Comparison of ENCODE assay signal across 22 mouse cellular contexts in the genomic region with DNA sequence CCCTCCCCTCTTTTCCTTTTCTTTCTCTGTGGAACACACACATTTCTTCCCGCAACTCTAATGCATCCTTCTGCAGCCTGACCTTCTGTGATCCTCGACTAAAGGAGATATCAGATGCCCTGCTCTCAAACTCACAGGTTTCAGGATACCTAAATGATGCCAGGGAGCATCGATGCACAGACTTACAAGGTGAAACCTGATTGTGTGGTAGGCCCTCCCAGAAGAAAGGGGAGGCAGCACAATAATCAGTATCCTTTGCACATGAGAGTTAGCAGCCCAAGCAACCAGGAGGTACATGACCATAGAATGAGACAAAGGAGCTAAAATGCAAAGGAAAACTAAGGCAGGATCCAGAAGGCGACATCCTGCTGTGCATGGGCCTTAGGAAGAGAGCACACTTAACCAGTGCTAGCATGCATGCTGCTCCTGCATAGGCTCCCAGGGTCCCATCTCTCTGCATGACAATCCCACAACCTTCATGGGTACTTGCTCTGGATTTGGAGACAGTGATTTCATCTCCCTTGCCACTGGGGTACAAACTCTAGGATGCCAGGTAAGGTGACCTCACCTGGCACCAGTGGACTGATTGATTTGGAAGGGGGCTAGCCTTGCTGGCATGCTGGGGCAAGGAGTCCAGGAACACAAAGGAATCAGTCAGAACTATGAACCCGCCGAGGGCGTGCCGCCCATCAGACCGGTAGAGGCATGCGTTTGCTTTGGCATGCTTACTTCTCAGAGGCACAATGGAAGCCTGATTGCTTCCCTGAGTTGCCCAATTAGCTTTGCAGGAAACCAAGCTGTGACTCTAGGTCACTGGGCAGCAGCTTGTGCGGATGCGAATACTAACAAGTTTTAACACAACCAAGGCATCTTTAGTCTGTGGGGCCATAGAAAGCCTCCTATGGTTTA.
DNase-seq lines count a peak whose midpoint lies in the region; ATAC-seq and TF ChIP-seq lines count a peak whose summit lies in the region.
"Had no signal": no experiment of that assay in that cellular context is flagged by ENCODE, and none has a peak within 500 bp of the region (broad histone marks: within the 10 kb centered on the region; RNA-seq: fewer than 3 reads in every experiment).

No protein-coding gene starts in this region.

- DNase-seq in forebrain, embryonic 10.5 days (ENCODE audit: extremely low spot score, low spot score), result no peak
- no peak for DNase-seq in forebrain, postnatal 0 days
- no peak for DNase-seq in midbrain, embryonic 10.5 days (ENCODE audit: low spot score)
- no peak for DNase-seq in midbrain, embryonic 14.5 days
- DNase-seq in brain, embryonic 14.5 days (ENCODE audit: low read depth), result peak; percentile 47
- no peak for DNase-seq in gastrocnemius, adult 2 months
- DNase-seq in kidney, postnatal 25 days, result no peak
- DNase-seq: adrenal gland, adult 2 months; cerebellum, postnatal 10 days; heart, postnatal 14 days; kidney, adult 18-20 months; kidney, postnatal 10 days; right cerebral cortex, adult 18-20 months had no signal

- H3K4me3 ChIP-seq in forebrain, embryonic 10.5 days, result no peak overlapping the region
- no peak overlapping the region for H3K4me3 ChIP-seq in forebrain, postnatal 0 days (ENCODE audit: low read depth, low read length)
- H3K4me3 ChIP-seq in midbrain, embryonic 10.5 days, result no peak overlapping the region
- no peak overlapping the region for H3K4me3 ChIP-seq in midbrain, embryonic 14.5 days (replicated peaks; ENCODE audit: low read depth, low read length)
- no peak overlapping the region for H3K4me3 ChIP-seq in ES-Bruce4 (ENCODE audit: low read depth, low read length)
- no peak overlapping the region for H3K4me3 ChIP-seq in gastrocnemius, adult 2 months
- H3K4me3 ChIP-seq: embryonic facial prominence, embryonic 15.5 days; forebrain, embryonic 12.5 days; heart, embryonic 12.5 days; hindbrain, embryonic 12.5 days; neural tube, embryonic 12.5 days had no signal

- peak; percentile 44; the same call in 1 of the 2 replicates for TF ChIP-seq EP300 in ES-Bruce4 (IDR thresholded peaks at IDR 0.05; ENCODE audit: insufficient read depth, low read depth, low read length)

- no peak for TF ChIP-seq CTCF in forebrain, postnatal 0 days (IDR thresholded peaks at IDR 0.05; ENCODE audit: low read depth)
- no peak for TF ChIP-seq CTCF in ES-Bruce4 (IDR thresholded peaks at IDR 0.05; ENCODE audit: low read depth, low read length)
- TF ChIP-seq CTCF in brain, embryonic 14.5 days (IDR thresholded peaks at IDR 0.05; ENCODE audit: borderline replicate concordance, extremely low read depth, insufficient read depth, insufficient read length), result no peak
- no peak for TF ChIP-seq CTCF in gastrocnemius, adult 2 months (IDR thresholded peaks at IDR 0.05)

- no peak for TF ChIP-seq POLR2A in ES-Bruce4 (IDR thresholded peaks at IDR 0.05; ENCODE audit: insufficient read depth, low read length)
- no peak for TF ChIP-seq POLR2A in brain, embryonic 14.5 days (IDR thresholded peaks at IDR 0.05; ENCODE audit: borderline replicate concordance, extremely low read depth, insufficient read depth, insufficient read length, poor library complexity, severe bottlenecking)

- intact Hi-C loops in gastrocnemius, adult 2 months (cut with DNase I), result no loop called here

- H3K4me2 ChIP-seq in forebrain, postnatal 0 days (ENCODE audit: low read depth), result no peak overlapping the region
- no peak overlapping the region for H3K4me2 ChIP-seq in midbrain, embryonic 14.5 days (ENCODE audit: low read length)
- H3K4me2 ChIP-seq: embryonic facial prominence, embryonic 15.5 days; forebrain, embryonic 12.5 days; heart, embryonic 12.5 days; hindbrain, embryonic 12.5 days; neural tube, embryonic 12.5 days had no signal

- no peaks in the 10 kb centered on the region for H3K9me3 ChIP-seq in forebrain, embryonic 10.5 days
- no peaks in the 10 kb centered on the region for H3K9me3 ChIP-seq in forebrain, postnatal 0 days (ENCODE audit: low read length)
- no peaks in the 10 kb centered on the region for H3K9me3 ChIP-seq in midbrain, embryonic 10.5 days (replicated peaks)
- H3K9me3 ChIP-seq in midbrain, embryonic 14.5 days (ENCODE audit: control insufficient read depth, low read length), result no peaks in the 10 kb centered on the region
- H3K9me3 ChIP-seq in ES-Bruce4 (replicated peaks; ENCODE audit: control insufficient read depth, insufficient read depth, low read length, poor library complexity, severe bottlenecking), result peaks cover 14% of the 10 kb centered on the region
- H3K9me3 ChIP-seq: embryonic facial prominence, embryonic 15.5 days; forebrain, embryonic 12.5 days; heart, embryonic 12.5 days; hindbrain, embryonic 12.5 days; neural tube, embryonic 12.5 days had no signal

- WGBS in forebrain, embryonic 10.5 days, result 78% methylated on average over 11 of the region's 12 CpGs
- WGBS in forebrain, postnatal 0 days, result 41% methylated on average over 12 of the region's 12 CpGs
- 72% methylated on average over 12 of the region's 12 CpGs for WGBS in midbrain, embryonic 10.5 days
- 74% methylated on average over 11 of the region's 12 CpGs for WGBS in midbrain, embryonic 14.5 days

- no peaks in the 10 kb centered on the region for H3K27me3 ChIP-seq in forebrain, embryonic 10.5 days (ENCODE audit: poor library complexity, severe bottlenecking)
- H3K27me3 ChIP-seq in forebrain, postnatal 0 days (ENCODE audit: insufficient read depth, low read length), result no peaks in the 10 kb centered on the region
- H3K27me3 ChIP-seq in midbrain, embryonic 10.5 days (ENCODE audit: low read depth, poor library complexity, severe bottlenecking), result no peaks in the 10 kb centered on the region
- no peaks in the 10 kb centered on the region for H3K27me3 ChIP-seq in midbrain, embryonic 14.5 days (ENCODE audit: control insufficient read depth, insufficient read depth, low read length)
- H3K27me3 ChIP-seq in ES-Bruce4 (ENCODE audit: control insufficient read depth, insufficient read depth, low read length, poor library complexity, severe bottlenecking), result no peaks in the 10 kb centered on the region
- H3K27me3 ChIP-seq: embryonic facial prominence, embryonic 15.5 days; forebrain, embryonic 12.5 days; heart, embryonic 12.5 days; hindbrain, embryonic 12.5 days; neural tube, embryonic 12.5 days had no signal

- no peak overlapping the region for H3K9ac ChIP-seq in forebrain, postnatal 0 days
- H3K9ac ChIP-seq in midbrain, embryonic 14.5 days (replicated peaks; ENCODE audit: low read length), result no peak overlapping the region
- no peak overlapping the region for H3K9ac ChIP-seq in ES-Bruce4 (ENCODE audit: low read depth, poor library complexity, severe bottlenecking)
- H3K9ac ChIP-seq: embryonic facial prominence, embryonic 15.5 days; forebrain, embryonic 12.5 days; heart, embryonic 12.5 days; hindbrain, embryonic 12.5 days; liver, embryonic 14.5 days; neural tube, embryonic 12.5 days had no signal

- ATAC-seq in forebrain, postnatal 0 days, result no peak
- ATAC-seq in midbrain, embryonic 14.5 days (ENCODE audit: low FRiP score, low TSS enrichment), result no peak
- ATAC-seq: CD4-positive, CD25-positive, alpha-beta regulatory T cell, adult 4 months; lung, postnatal 0 days had no signal

- H3K4me1 ChIP-seq in forebrain, embryonic 10.5 days, result peaks cover 9% of the 10 kb centered on the region
- no peaks in the 10 kb centered on the region for H3K4me1 ChIP-seq in forebrain, postnatal 0 days (ENCODE audit: insufficient read depth)
- H3K4me1 ChIP-seq in midbrain, embryonic 10.5 days, result no peaks in the 10 kb centered on the region
- H3K4me1 ChIP-seq in midbrain, embryonic 14.5 days (ENCODE audit: control insufficient read depth, insufficient read depth, low read length), result no peaks in the 10 kb centered on the region
- peaks cover 8% of the 10 kb centered on the region for H3K4me1 ChIP-seq in ES-Bruce4 (ENCODE audit: control insufficient read depth, insufficient read depth, low read length)
- H3K4me1 ChIP-seq: embryonic facial prominence, embryonic 15.5 days; heart, embryonic 12.5 days; hindbrain, embryonic 12.5 days; neural tube, embryonic 12.5 days had no signal

- H3K36me3 ChIP-seq in forebrain, embryonic 10.5 days (replicated peaks), result no peaks in the 10 kb centered on the region
- no peaks in the 10 kb centered on the region for H3K36me3 ChIP-seq in forebrain, postnatal 0 days (ENCODE audit: insufficient read depth)
- H3K36me3 ChIP-seq in midbrain, embryonic 10.5 days, result no peaks in the 10 kb centered on the region
- H3K36me3 ChIP-seq in midbrain, embryonic 14.5 days (ENCODE audit: control insufficient read depth, insufficient read depth, low read length), result no peaks in the 10 kb centered on the region
- H3K36me3 ChIP-seq in ES-Bruce4 (ENCODE audit: control insufficient read depth, insufficient read depth, low read length, poor library complexity, severe bottlenecking), result no peaks in the 10 kb centered on the region
- H3K36me3 ChIP-seq: embryonic facial prominence, embryonic 15.5 days; forebrain, embryonic 12.5 days; heart, embryonic 12.5 days; hindbrain, embryonic 12.5 days; neural tube, embryonic 12.5 days had no signal

- peak overlapping the region; percentile 49; the same call in 1 of the 2 replicates for H3K27ac ChIP-seq in forebrain, embryonic 10.5 days
- no peak overlapping the region for H3K27ac ChIP-seq in forebrain, postnatal 0 days (ENCODE audit: low read depth, low read length)
- H3K27ac ChIP-seq in midbrain, embryonic 10.5 days (replicated peaks), result 0 out of 2 replicates have a peak overlapping the region, but pooled peaks have one; percentile 13
- no peak overlapping the region for H3K27ac ChIP-seq in midbrain, embryonic 14.5 days (replicated peaks; ENCODE audit: low read depth, low read length)
- H3K27ac ChIP-seq in ES-Bruce4 (ENCODE audit: insufficient read depth, low read length), result peak overlapping the region; percentile 42; the same call in 1 of the 2 replicates
- H3K27ac ChIP-seq in gastrocnemius, adult 2 months, result no peak overlapping the region
- H3K27ac ChIP-seq: embryonic facial prominence, embryonic 15.5 days; forebrain, embryonic 12.5 days; hindbrain, embryonic 12.5 days; liver, embryonic 14.5 days; neural tube, embryonic 12.5 days had no signal

Comparison
In these comparisons a context has a peak if more than half of its experiments do, and no peak if none do; other contexts are left out.
1. H3K27ac ChIP-seq: peak in forebrain, embryonic 10.5 days (single experiment), midbrain, embryonic 10.5 days (single experiment) and ES-Bruce4 (single experiment); none in forebrain, postnatal 0 days (single experiment), midbrain, embryonic 14.5 days (single experiment) and gastrocnemius, adult 2 months (single experiment).